Mouse (Mus musculus) thymus, postnatal 10 days (tissue): Measurements from ENCODE around the gene Atp1b1.
A peak's percentile ranks its signal among the peaks of the same experiment; 100 is the strongest.

Experiments used
- DNase-seq, 2 experiments: peaks; one replicate each; pipeline ENCODE4 v3.0.0; 2021; ENCODE audit warnings: low spot score in 2 of 2

Gene Atp1b1

DNA sequence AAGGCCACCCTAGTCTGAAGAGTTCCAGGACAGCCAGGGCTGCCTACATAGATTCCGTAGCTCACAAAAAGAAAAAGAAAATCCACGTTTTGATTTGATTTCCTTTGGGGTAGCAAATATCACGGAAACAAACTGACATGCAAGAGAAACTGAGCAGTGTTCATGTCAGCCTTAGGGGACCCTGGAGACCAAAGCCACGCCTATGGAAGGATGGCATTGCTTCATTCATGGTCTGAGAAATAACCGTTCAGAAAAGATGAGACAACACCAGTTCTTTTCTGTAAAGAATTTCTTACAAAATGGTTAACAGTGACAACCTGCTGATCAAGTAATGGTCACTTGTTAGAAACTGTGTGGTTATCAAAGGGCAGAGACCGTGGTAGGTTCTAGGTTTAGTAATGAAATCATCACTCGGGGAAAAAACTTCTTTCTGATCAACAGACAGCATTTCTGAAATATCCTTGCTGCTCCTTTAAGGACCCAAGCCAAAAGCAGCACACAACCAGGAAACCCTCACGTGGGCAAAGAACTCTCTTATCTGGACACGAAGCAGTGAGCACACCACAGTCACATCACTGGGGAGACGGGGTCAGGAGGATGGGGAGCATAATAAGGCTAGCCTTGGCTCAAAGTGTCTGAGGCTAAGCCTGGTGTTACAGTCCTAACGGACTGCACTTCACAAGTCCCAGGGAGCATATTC lies 17.3 kb downstream of the Atp1b1 start:
- no peak for DNase-seq

DNA sequence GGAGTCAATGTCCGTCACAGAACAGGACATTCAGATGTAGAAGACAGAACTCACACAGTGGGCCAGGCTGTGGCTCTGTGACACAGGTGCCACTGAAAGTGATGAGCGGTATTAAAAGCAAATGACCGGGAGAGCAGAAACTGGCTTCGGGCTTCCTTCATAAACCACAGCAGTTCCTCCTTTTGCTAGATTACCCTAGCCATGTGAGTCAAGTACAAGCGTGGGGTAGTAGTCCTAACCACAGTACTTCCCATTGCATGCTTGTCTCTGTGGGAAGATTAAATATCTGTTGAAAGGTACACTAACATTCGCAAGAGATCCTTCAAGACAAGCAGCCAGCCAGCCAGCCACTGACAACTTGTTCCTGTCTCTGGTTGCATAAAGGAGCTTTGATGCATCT lies 17.9 kb downstream of the Atp1b1 start:
- no peak for DNase-seq

DNA sequence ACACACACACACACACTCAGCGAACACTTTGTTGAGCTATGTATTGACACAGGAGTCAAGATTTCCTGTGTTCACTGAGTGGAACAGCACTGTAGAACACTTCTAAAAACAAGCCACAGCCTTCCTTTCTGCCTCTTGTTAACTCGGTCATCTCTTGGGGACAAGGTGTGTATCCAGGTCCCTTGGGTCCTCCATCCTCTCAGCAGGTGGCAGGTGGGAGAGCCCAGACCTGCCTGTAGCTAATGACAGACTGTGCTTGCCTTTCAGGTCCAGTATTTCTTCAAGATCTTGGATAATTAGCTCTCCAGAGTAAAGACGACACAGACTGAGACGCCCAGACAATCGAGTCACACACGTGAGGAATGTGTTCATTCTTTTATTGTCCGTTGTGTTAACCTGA lies 21.4 kb downstream of the Atp1b1 start:
- no peak for DNase-seq

DNA sequence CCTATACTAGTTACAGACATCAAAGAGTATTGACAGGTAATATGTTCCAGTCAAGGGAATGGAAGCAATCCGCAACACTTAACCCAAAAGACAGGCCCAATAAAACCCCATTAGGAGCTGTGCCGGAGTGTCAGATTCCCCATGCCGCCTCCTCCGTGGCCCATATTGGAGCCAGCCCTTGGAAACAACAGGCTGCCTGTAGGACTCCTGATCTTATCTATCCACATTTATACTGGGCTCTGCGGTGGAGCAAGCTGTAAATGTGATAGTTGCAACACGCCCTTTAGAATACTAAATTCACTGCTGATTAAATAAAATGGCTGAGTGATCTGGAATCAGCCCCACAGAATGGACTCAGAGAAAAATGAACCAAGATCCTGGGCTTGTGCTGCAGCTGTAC lies 24.1 kb downstream of the Atp1b1 start:
- no peak for DNase-seq

DNA sequence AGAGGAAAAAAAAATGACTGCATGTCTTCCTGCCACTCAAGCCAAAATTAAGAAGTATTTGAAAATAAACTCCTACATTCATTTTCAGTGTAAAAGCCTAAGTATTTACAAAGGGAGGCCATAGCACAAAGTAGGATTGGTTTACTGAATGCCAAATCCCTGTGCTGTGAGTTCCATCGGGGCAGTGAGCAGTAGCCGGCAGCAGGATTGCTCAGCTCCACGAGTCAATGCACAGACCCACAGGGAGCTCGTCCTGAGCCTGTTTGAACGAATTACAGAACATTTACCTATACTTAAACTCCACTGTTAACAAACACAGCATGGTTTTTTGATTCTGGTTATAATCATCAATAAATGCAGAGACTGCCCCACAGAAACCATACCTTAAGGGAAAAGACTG lies 25.5 kb downstream of the Atp1b1 start:
- DNase-seq: no peak

DNA sequence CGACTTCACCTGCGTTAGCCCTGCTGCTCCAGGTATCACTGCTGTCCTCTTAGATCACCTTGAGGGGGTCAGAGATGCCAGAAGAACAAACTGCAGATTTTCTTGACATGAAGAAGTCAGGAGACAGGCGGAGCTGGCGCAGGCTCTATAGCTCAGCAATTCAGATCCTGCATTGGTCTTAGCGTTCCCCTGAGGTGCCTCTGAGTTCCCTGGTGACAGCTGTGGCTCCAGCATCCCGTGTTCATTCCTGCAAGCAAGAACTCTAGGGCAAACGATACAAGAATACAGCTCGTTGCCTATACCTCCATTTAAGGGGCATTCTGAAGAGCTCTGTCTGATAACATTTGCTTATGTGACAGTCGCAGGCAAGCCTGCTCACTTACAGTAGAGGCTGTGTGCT lies 29.5 kb downstream of the Atp1b1 start:
- no peak for DNase-seq

DNA sequence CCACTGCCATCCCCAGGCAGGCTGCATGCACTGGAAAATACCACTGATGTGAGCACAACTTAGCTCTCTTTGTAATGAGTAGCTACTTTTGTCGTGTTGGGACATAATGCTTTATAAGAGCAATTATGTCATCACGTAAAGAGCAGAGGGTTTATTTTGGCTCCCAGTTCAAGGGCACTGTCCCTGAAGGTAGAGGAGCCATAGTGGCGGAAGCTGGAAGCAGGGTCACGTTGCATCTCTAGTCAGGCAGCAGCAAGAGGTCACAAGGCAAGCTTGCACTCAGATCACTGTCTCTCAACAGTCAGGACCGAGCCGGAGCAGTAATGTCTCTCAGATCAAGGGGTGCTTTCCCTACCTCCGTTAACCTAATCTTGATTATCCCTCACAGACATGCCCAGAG lies 30.4 kb downstream of the Atp1b1 start:
- DNase-seq: no peak

DNA sequence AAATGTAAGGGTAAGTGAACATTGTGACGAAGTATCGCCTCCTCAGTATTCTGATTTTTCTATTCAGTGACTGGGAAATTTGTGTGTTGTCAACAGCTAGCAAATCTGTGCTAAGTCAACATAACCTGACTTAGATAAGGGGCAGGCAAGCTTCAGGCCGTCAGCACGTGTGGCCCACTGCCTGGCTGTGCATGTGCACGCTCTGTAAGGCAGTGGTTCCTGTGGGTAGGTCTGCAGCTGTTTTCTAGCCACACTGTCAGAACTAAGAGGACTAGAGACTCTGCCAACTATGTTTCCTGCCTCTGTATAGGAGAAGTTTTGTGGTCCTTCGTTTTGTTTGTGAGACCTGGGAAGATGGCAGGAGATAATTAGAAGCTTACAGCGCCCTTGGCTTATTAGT lies 31.9 kb downstream of the Atp1b1 start:
- peak; percentile 46 to 49 for DNase-seq

DNA sequence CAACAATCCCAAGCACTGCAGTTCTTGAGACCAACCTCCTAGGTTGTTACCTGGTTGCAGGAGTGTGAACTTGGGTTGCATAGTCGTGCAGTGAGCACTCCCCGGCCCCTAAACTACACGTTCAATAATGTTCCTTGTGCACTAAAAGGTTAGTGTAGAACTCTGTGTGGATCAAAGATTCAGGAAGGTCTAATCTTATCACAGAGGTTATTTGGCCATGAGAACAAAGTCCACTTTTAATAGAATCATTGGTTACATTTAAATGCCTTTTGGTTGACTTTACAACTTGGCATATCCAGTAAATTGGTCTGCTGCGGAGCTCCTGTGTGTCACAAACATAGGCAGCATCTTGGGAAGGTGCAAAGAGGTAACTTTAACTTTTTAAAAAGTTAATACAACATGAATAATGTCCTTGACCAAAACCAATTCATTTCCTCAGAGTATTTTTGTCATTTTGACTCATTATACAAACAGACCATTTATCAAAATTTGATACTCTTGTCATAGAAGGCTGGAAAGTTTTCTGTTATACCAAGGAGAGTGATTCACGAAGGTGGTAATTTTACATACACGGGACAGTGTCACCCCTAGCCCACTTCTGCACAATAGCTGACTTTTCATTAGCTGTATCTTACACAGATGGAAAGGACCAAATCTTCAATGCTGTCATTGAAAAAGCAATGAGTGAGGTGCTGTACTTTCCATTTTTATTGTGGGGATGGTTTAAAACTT lies 37.4 kb downstream of the Atp1b1 start:
- DNase-seq: no peak

DNA sequence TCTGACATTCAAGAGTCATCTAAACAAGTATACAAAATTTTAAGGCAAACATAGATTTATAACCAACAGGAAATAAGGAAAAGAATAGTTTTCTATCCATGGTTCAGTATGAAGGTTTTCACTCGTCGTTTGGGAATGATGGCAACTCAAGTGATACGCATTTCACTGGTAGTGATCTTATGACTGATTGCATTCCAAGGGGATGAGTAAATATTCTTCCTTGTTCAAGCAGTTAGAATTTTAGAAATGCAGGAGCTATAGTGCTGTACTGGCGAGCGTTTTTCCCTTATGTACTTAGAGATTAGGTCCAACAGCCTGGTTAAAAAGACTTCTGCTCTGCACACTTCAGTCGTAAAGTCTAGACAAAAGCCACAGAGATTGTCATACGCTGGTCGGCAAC lies 38.8 kb downstream of the Atp1b1 start:
- DNase-seq: no peak

DNA sequence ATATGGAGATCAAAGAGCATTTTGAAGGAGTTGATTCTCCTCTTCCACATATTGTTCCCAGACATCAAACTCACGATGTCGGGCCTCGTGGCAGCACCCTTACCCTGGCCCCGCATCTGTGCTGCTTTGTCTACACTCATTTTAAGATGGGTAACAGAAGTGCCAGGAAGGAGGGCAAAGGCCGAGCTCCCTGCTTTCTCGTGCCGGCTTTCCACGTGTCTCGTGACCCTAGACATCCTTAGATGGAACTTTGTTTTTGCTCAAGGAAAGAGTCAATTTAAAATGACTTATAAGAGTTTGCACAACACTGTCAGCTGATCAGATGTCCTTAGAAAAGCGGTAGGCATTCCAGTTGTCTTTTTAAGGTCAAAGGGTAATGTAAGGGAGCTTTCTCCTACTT lies 39.8 kb downstream of the Atp1b1 start:
- DNase-seq: no peak

DNA sequence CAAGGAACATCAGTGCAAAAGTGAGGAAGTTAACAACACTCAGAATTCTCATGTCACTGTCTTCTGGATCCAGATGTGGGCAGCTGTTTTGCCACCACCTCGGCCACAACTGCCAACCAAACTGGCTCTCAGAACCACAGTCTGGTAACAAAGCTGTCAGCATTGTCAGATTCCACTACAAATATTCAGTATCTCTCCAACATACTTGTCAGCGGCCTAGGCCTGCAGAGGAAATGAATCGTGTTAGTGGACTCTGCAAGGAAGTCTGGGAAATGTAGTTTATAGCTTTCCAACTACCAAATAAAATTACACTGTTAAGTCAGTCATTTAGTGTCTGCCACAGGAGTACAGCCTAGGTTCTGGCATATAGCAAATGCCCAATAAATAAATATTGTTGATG lies 40.6 kb downstream of the Atp1b1 start:
- DNase-seq: no peak

DNA sequence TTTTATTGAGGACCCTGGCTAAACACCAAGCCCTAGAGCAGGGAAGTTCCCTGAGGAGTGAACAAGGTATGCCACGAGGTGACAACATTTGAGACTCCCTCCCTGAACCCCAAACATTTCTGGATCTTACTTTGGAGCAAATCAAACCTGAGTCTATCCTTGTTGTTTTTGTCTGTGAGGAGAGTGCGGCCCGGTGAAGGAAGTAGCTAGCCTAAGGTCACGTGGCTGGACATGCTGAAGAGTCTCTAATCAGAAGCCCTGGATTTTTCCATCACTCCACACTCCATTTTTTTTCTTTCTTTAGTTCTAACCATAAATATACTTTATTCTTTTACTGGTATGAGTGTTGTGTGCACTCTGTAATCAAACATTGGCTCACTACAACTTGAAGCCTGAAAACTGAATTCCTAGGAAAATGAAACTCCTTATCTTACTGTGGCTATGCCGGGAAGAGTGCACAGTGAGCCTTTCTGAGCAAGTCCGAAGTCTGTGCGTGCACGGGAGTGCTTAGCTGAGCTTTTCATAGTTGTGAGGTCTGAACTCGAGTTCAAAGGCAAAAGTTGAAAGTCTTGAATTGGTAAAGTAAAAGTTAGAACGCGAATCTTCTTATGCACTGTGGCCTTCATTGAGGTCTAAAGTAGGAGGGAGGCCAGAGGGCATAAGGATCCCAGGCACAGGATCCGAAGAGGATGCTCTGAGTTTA lies 41.3 kb downstream of the Atp1b1 start:
- DNase-seq: no peak

DNA sequence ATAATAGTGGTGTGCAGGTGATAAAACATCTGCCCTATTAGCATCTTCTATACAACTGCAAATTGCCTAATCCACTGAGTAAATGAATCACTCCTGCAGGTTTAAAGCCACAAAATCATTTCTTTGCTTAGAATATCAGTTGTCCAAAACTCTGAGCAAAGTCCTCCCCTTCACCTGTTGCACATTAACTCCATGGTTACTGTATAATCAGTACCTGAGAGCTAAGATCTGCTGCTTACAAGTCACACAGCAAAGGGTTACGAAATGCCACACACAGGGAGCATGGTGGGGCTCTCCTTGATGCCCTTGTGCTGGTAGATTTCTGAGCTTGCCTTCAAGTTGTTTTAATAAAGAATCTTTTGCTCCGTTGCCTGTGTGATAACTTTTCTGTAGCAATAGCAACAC lies 42.8 kb downstream of the Atp1b1 start:
- DNase-seq: no peak

DNA sequence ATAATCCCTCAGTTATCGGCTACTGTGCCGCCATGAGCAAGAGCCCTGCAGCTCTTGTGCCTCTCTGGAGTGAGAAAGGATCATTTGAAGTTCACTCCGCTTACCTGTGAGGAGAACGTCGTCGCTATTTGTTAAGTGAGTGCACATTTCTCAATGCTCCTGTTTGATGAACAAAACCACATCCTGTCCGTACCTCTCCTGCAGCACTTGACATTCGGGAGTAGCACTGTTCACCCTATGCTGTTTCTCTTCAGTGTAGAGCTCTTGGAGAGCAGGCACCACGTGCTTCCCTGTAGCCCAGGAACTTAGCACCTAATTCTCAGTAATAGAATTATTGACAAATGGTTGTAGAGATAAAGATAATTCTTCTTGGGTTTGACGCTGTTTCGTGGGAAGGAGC lies 44.5 kb downstream of the Atp1b1 start:
- peak in 1 of 2 experiments; percentile 10 for DNase-seq

DNA sequence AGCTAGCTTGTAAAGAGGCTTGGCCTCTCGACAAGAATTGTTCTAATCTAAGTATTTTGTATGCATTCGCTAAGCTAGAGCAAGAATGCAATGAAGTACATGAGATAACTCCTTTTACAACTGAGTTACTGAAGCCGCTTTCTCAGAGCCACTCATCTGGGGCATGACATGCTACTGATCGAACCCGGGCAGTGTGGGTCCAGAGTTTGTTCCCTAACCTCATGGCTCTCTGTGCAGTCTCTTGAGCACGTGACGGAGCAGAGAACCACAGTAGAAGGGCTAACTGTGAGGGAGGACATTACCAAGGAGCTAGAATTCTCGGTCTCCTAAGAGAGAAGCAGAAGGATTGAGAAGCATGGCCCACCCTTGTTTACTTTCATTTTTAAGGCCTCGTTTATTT lies 45.2 kb downstream of the Atp1b1 start:
- no peak for DNase-seq

DNA sequence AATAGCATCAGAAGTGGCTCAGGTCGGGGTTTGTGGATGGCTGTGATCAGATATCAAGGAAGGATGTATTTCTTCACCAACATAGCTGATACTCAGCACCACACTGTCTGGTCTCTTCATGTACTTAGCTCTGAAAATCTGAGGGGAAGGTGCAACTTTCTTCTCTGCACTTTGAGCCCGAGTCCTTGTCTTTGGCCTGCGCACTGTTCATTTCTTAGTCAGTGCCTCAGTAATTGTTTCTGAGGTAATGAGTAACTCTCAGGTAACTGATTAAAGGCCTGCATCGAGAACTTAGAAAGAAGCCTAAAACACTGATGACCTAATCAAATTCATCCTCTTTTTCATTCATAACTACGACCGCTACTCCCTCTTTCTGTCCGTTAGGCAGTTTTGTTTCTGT lies 46.8 kb downstream of the Atp1b1 start:
- no peak for DNase-seq

DNA sequence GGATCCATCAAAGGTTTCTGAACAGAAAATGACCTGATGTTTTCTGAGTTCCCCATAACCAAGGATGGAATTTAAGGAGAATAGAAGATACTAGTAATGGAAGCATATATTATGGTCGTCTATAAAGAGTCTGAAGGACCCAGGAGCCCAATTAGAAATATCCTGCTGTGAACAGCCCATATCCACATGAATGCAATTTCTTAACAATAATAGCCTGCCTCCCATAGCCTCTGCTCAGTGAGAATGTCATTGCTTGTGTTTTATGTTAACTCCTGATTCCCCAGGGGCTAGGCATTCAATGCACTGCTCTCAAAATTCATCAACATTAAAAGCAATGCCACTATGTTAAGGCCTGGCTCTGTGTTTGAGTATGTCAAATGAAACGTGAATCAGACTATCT lies 49.5 kb downstream of the Atp1b1 start:
- DNase-seq: no peak

DNA sequence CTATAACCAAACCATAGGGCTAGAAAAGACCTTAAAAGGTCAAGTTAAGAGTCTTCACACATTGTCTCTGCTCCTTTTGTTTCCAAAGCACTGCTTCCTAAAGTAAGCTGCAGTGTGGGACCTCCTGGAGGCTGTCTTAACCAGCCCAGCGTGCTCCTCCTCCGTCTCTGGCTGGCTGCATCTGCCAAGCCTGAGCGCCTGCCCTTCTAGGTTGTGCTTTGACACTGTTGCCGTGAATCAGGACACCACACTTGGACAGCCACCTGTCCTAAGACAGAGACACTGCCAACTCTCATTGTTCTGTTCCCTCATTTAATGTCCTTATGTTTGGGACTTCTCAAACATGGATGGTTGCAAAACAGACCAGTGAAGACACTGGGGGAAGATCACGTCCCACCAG lies 51.6 kb downstream of the Atp1b1 start:
- no peak for DNase-seq

DNA sequence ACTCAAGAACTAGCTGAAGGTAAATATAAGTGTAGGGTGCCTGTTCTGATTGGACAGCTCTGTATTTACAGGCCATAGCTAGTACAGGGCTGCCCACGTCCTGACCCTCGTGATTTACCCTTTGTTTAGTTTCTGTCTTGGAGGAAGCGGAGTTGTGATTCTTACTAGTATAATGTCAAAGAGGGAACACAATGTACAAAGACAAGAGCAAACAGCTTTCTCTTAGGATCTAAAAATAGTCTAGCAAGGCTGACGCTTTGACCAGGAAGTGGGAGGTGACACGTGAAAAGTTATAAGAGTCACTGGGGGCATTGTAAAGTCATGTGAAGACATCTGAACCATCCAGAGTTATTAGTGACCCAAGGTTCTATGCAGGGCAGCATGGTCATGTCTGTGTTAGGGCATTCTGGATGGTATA lies 52.8 kb downstream of the Atp1b1 start:
- no peak for DNase-seq

DNA sequence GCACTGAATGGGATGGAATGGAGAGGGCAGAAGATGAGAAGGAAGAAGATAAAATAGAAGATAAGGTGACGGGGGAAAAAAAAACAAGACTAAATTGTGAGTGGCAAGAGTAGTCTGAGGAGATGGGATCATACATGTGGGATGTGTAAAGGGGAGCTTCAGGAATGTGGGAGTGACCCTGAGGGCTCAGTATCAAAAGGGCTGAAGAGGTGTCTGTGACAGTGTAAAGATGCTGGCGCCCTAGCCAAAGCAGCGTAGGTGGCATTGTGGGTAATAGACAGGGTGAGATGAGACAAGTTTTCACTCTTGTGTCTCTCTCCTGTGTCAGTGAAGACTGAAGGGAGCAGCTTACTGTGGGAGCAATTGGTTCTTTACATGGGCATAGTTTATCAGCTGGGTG lies 58.6 kb downstream of the Atp1b1 start:
- DNase-seq: no peak

DNA sequence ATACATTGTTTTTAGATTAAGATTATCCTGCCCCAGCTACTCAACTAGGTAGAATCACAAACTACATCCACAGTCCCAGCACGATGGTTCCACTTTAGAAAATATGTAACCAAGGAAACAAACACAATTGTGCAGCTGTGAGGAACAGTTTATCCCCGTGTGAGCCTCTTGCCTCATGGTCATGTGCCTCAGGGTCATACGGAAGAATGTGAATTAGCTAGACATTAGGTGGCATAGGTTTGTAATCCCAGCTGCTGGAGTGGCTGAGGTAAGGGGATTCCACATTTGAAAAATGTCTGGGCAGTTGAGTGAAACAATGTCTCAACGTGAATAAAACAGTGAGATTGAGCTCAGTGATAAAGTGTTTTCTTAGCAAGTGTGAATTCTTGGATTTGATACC lies 60.5 kb downstream of the Atp1b1 start:
- DNase-seq: no peak

DNA sequence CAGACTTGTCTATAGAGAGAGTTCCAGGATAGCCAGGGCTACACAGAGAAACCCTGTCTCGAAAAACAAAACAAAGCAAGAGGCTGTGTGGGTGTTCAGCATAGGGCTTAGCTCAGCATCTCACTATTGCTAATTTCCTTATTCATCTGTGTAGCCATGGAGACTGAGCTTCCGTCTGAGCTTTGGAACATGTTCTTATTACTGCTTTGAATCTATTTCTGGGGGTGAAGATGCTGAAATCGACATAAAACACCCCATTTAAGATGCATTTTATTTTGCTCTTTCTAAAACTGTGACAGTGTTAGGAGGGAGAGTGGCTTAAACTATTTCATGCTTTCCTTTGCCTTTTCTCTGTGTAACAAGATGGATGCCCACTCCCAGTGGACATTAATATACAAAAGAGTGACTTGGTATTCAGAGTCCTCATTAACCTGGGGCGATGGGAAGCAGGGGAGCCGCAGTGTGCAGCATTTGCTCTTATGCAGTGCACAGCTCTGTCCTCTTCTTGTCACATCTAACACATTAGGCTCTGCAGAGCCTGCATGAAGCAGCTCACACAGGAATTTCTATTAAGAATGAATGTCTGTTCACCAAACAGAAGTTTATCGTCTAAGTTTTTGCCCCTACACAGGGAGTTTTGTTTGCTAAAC lies 62.9 kb downstream of the Atp1b1 start:
- no peak for DNase-seq
